Mouse (Mus musculus) thymus, postnatal 10 days (tissue): ENCODE measurements around the gene Hypk.
"Not testable (repeated sequence)": the region's sequence is repeated elsewhere in the genome, so short reads cannot be mapped to it uniquely, and the experiment has no call there.

Experiments
- DNase-seq, 2 experiments: peaks; one replicate each; pipeline ENCODE4 v3.0.0; 2021; ENCODE audit warnings: low spot score in 2 of 2

Hypk gene

DNA sequence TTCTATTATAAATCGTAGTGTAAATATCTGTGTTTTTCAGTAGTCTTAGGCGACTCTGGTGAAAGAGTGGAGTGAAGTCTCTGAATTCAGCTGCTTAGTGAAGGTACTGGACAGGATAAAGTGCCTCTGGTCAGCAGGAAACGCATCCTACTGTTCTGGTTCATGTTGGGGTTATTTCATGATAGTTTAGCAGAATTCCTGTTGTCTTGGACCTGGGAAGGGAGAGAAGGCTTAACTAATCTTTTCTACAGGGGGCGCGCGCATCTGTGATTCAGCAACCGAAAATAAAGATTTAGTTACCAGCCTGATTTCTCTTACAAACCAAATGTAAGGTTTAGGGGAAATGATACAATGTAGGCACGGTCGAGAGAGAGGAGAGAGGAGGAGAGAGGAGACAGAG is 5.0 kb upstream of the Hypk start:
- DNase-seq = peak; percentile 20 to 52

DNA sequence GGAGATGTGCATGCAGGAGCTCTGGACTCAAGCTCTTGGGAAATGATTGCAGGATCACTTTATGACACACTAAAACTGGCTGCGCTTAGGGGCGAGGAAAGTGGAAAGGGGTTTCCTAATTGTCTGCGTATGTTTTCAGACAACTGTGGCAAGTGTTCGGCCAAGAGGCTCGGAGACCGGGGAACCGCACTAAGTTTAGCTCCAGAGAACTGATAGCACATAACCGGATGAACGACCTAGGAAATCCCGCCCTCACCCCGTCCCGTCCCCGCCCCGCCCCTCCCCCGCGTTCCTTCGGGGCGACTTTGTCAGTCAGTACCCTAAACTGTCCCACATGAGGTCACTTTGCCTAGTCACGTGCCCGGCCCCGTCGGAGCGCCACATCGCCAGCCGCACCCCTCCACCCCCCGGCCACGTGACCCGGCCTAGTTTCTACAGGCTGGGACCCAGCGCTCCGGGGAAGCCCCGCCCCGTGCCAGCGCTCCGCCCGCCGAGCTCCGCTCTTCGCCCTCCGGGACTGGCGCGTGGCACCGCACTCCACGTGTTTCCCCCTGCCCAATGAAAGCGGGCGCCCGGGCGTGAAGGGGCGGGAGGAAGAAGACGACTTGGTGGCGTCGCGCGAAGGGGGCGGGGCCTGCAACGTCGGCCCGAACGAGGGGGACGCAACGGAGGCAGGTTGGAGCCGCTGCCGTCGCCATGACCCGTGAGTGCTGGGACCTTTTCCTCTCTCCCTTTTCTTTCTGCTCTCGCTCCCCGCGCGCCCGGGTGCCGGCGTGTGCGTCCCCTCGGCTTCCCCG is 4.2 kb upstream of the Hypk start, which contains the start of gene Serf2:
Gene Serf2, plus strand, starts transcription at position 457 of the 797 bp plus-strand sequence.
- DNase-seq = peak; percentile 98 to 99

DNA sequence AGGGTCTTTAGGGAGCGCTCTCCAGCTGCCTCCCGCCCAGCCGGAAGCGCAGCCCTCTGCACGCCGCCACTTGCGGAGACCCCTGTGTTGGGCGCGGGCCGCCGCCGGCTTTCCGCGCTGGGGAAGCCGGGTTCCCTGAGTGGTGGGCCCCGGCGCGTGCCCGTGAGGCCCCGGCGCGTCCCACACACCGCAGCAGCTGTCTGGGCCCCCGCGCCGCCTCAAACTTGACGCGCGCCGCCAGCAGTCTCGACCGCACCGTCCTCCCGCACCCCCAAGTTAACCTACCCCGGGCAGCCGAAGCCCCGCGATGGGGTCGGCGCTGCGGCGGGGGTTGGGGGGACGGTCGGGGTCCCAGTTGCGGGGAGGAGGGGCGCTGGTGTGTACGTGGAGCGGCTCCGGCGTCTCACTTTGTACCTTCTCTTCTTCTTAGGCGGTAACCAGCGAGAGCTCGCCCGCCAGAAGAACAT is 3.5 kb upstream of the Hypk start:
- no peak for DNase-seq

DNA sequence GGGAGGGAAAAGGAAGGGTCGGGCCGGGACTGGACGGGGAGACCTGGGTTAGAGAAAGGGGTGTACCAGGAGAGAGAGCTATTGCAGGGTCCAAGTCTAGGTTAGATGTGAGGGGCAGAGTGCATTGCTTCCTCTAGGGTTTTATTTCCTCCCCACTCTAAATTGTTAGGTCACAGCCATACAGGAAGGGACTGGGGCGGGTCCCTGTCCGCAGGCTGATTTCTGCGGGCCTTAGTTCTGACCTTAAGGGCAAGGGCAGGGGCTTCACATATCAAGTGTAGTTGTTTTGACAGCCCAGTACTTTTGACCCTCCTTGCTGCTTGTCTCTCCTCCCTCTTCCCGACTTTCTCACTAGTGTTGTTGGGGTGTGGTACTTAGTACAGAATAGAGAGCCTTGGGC is 3.0 kb upstream of the Hypk start:
- DNase-seq = no peak

DNA sequence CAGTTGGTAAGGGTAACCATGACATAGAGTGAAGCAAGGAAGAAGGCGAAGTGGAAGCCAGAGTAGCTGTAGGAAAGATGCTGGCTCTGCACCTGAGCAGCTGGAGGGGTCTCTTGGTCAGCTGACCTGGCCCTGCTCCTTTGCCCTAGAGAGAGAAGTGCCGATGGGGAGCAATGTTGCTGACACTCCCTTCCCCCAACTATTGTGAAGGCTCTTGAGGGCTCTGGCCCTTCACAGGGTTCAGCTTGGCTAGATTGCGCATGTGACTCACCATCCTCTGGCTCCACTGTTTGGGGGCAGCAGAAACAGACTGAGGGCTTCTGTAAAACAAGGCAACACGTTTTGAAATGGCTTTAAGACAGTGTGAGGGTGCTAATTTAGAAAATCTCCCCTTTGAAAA is 729 bp upstream of the Hypk start:
- DNase-seq = no peak

DNA sequence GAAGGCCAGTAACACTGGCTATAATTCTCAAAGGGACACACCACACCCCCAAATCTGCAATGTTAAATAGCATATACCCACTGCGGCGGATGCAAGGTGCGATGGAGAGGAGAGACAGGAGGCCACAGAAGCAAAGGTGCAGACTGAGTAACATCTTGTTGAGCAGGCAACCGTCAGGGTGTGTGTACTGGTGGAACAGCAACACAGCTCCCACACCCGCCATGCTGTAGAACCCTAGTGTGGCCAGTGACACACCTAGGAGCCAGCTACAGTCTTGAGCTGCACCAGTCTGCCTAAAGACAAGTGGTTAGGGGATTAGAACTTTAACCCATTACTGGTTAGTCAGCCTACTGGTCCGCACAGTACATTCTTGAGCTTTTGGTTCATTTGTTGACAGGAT is 827 bp downstream of the Hypk start:
- DNase-seq = no peak

DNA sequence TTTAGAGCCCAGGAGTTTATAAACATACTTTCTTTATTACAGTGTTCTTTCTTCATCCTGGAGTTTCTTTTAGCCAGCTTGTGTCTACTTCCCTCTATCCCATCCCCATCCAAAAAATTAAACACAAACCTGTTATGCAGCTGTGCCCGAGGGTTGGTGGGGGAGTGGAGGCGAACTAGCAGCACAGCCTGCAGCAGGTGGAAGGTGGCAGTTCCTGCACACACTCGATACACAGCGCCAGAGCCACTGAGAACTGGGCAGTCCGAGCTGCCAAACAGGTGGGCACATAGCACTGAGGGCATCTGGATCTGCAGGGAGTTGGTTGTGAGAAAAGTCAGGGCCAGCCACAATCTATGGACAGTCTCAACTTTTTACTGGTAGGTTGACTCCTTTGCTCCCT is 2.4 kb downstream of the Hypk start:
- DNase-seq = no peak

DNA sequence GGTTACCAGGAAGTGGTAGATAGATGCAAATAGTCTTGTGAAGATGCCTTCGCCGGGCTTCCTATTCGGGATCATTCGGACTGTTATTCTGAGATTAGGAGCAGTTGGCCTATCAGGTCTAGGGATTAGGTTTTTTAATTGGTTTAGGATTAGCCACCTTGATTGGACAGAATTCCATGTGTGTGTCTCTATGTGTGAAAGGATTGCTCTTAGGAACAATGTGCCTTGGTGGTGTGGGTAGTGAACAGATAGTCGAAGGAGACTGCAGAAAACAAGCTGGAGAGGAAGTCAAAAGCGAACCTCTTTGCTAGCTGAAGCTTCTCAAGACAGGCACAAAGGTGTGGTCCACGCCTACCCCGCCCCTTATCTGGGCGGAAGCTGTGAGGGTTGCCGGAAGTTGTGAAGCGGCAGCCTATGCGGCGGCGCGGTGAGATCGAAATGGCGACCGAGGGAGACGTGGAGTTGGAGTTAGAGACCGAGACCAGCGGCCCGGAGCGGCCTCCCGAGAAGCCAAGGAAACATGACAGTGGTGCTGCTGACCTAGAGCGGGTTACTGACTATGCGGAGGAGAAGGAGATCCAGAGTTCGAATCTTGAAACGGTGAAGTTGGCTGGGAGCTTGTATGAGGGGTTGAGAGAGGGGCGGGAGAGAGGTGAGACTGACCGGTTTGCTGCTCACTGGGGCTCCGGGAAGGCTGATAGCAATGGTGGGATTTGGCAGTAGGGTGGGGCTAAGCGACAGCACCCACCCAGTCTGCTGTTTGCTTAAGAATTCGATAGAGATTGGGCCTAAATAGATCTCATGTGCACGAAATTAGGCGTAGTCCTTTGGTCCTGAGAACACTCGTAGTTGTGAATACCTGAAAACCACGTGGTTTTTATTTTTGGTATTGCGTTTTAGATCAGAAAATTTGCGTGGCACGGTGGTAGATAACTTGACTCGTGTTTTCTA is 3.9 kb downstream of the Hypk start, which contains the start of gene Serinc4:
Gene Serinc4, minus strand, starts transcription at position 90 of the 951 bp plus-strand sequence.
- DNase-seq = peak; percentile 82 to 83

DNA sequence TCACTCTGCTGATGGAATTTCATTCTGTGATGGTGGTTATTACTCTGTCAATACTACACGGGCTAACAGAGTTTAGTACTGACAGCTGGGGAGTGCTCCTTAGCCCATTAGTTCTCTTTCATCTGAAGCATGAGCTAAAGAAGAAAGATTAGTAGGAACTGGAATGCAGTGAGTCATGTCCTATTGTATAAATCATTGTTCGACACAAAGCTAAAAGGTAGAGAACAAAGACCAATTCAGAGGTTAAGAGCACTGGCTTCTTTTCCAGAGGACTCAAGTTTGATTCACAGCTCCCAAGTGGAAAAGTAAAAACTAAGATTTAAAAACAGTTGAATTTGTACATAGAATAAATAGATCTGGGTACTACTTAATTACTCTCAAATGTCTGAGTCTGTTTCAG is 7.0 kb downstream of the Hypk start:
- DNase-seq = no peak

DNA sequence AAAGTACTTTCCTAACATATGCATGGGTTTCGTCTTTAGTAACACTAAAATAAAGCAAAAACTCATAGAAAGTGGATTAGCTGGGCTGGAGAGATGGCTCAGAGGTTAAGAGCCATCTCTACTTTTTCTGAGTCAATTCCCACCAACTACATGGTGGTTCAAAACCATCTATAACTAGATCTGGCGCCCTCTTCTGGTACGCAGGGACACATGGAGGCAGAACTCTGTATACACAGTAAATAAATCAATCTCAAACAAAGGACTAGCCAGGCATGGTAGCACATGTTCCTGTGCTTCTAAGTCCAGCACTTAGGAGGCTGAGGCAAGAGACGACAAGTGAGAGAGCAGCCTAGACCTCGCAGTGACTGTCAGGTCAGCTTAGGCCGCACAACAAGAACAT is 15.9 kb downstream of the Hypk start:
- DNase-seq = not testable (repeated sequence)

DNA sequence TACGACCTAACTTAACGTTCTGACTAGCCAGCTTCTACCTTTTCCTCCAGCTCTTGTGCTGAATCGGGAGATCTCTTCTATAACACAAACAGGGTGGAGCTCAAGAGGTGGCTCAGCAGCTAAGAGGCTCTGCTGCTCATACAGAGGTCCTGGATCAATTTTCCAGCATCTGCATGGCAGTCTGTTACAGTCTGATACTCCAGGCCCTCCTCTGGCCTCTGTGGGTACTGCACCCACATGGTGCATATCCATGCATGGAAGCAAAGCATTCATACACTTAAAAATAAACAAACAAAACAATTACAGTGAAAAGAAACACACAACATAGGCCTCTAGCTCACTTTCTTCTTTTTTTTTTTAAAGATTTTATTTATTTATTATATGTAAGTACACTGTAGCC is 19.7 kb downstream of the Hypk start:
- DNase-seq = not testable (repeated sequence)

DNA sequence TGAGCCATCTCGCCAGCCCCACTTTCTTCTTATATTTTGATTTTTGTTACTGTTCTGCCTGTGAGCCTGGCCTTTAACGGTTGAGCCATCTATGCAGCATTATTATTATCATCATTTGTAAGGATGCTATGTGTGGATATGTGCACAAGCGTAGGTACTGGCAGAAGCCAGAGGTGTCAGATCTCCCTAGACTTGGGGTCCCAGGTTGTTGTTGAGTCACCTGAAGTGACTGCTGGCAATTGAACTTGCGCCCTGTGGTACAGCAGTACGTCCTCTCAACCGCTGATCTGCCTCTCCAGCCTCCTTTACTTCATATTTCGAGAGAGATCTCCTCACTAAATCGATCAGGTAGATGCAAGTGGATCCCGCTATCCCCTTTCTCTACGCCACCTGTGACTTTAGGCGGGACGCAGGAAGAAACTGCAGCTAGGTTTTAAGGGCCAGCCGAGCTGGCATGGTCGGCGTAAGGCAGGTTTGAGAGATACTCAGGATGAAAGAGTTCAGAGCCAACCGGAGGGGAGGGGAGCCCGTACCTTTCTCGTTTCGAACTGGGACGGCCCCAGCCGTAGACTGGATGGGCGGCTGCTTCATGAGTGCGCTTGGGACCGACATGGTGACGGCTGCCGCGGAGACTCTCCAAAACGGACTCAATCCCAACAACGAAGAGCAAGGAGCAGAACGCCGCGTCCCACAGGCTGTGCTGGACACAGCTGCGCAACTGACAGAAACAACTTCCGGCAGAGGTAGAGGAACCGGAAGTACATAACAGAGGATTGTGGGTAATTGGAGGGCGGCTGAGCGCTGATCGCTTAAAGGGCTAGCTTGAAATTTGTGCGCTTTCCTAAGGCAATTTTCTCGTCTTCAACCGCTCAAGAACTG is 20.4 kb downstream of the Hypk start, which contains the start of gene Mfap1b:
Gene Mfap1b, minus strand, starts transcription at position 767 of the 879 bp plus-strand sequence.
- DNase-seq = peak; percentile 66 to 72

DNA sequence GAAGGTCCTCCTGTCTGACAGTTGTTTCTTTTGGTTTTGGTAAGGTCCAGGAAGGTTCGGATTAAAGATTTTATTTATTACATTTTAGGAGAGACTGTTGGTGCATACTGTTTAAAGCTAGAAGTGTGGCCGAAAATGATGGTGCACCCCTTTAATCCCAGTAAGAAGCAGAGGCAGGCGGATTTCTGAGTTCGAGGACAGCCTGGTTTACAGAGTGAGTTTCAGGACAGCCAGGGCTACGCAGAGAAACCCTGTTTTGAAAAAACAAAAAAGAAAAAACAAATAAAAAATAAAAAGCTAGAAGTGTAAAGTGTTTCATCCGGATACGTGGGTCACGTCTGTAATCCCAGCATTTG is 21.1 kb downstream of the Hypk start:
- DNase-seq = no peak

DNA sequence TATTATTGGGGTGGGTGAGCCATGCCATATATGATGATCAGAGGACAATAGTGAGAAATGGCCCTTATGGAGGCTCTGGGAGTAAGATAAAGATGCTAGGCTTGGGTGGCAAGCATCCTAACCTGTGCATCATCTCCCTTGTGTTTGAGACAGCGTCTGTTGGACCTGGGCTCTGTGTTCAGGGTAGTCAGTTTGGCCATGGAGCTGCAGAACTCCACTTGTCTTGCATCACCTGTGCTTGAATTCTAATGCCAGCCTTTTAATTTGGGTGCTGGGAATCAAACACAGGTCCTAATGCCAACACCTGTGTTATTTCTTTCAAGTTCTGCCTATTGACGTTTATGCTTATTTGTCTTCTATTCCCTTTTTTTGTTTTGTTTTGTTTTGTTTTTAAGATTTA is 22.2 kb downstream of the Hypk start:
- not testable (repeated sequence) for DNase-seq

DNA sequence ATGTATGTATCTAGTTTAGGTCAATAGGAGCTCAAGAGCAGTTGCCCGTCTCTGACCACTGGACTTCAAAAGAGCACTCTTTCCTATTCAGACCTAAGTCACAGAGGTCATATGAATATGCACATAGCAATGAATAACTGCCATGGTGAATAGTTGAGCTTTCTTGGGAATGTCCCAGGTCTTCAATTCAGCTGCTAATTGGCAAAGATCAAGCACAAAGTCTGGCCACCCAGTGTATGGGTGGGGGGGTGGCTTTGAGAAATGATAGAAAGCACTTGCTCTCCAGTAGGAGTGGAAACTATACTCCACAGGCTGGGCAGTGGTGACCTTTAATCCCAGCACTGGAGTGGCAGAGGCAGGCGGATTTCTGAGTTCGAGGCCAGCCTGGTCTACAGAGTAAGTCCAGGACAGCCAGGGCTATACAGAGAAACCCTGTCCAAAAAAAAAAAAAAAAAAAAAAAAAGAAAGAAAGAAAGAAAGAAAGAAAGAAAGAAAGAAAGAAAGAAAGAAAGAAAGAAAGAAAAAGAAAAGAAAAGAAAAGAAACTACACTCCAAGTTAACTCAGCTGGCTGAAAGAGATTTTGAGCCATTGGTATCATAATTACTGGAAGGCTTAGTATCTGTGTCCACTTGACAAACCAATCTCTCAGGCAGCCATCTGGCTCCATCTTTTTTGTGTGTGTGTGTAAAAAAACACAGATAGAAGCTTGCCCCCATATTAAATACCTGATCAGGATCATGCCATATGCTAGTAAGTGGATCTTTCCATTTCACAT is 24.6 kb downstream of the Hypk start:
- no peak for DNase-seq

DNA sequence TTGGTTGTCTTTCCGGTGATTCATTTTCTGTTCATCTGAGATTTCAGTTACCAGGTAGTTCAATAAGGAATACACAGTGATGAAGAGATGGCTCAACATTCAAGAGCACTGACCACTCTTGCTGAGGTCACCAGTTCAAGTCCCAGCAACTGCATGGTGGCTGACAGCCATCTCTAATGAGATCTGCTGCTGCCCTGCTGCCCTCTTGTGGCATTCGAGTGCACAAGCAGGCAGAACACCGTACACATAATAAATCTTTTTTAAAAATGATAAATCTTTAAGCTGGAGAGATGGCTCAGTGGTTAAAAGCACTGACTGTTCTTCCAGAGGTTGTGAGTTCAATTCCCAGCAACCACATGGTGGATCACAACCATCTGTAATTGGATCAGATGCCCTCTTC is 27.4 kb downstream of the Hypk start:
- DNase-seq = peak in 1 of 2 experiments; percentile 49

DNA sequence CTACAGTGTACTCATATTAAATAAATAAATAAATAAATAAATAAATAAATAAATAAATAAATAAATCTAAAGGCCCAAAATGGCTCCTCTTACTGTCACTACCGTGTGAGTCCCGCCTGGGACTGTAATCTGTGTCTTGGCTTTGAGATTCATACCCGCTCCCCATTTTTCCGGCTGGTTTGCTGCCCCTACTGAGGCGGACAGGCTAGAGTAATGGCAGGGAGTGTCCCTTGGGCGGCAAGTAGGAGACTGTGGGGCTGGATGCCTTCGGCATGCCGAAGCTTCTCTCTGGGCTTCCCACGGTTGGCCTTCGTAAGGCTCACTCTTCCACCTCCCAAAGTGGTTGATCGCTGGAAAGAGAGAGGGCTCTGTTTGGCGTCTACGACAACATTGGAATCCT is 27.8 kb downstream of the Hypk start:
- not testable (repeated sequence) for DNase-seq

DNA sequence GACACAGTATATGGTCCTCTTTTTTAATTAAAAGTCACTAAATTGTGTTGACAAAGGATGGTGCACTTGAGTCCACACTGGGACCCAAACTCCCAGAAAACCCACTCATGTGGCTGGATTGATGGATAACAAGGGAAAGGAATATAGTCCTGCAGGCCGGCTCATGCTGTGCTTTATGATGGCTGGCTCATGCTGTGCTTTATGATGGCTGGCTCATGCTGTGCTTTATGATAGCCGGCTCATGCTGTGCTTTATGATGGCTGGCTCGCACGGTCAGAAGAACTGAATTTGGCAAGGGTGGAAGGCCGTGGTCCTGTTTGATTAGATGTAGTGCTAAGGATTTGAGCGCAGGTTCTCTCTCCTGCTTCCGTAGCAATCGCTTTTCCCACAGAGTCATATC is 30.5 kb downstream of the Hypk start:
- no peak for DNase-seq

DNA sequence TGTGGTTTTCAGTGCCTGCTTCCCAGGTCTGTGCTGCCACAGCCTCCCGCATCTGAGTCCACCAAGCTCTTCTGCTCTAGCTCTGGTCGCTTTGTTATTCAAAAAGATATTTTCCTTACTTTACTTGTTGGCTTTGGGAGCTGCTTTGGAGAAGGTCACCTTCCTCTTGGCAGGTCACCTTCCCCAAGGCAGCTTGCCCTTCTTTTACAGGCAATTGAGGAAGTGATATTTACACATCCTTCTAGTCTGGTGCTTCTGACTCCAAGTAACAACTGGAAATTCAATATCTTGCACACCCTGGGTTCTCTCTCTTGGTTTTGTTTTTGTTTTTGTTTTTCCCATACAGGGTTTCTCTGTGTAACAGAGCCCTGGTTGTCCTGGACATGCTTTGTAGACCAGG is 31.3 kb downstream of the Hypk start:
- not testable (repeated sequence) for DNase-seq

DNA sequence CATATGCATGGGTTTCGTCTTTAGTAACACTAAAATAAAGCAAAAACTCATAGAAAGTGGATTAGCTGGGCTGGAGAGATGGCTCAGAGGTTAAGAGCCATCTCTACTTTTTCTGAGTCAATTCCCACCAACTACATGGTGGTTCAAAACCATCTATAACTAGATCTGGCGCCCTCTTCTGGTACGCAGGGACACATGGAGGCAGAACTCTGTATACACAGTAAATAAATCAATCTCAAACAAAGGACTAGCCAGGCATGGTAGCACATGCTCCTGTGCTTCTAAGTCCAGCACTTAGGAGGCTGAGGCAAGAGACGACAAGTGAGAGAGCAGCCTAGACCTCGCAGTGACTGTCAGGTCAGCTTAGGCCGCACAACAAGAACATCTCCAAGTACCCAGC is 48.5 kb downstream of the Hypk start:
- not testable (repeated sequence) for DNase-seq
